ENCODE assay signal across 9 mouse cellular contexts in the genomic region with DNA sequence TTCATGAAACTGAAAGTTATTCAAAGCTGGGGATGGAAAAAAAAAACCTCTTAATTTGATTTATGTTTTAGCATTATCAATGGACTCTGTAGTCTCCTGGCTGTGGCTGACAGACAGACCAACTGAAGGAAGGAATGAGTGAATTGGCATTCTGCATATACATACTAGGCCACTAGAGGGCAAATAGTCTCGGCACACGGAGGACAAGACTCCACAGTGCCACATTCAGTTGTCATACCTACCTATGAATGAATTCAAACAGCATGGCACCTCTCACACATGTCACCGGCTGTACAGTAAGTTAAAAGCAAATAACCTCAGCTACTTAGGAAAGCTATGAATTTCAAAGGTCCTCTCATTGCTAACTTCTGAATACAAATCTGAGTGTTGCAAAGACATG.
DNase-seq lines count a peak whose midpoint lies in the region; TF ChIP-seq lines count a peak whose summit lies in the region.
"Had no signal": no experiment of that assay in that cellular context is flagged by ENCODE, and none has a peak within 500 bp of the region (broad histone marks: within the 10 kb centered on the region; RNA-seq: fewer than 3 reads in every experiment).

No protein-coding gene starts in this region.

- WGBS in heart, adult 2 months = 21% methylated on average over 3 of the region's 3 CpGs
- 19% methylated on average over 3 of the region's 3 CpGs for WGBS in lung, adult 2 months

- no peak overlapping the region for H3K9ac ChIP-seq in heart, adult 2 months (ENCODE audit: low read depth, low read length)
- H3K9ac ChIP-seq: embryonic facial prominence, embryonic 12.5 days had no signal

- H3K36me3 ChIP-seq in heart, adult 2 months (ENCODE audit: control insufficient read depth, insufficient read depth, low read length) = no peaks in the 10 kb centered on the region
- H3K36me3 ChIP-seq: embryonic facial prominence, embryonic 12.5 days had no signal

- no peaks in the 10 kb centered on the region for H3K79me2 ChIP-seq in heart, adult 2 months (replicated peaks; ENCODE audit: control insufficient read depth, insufficient read depth, low read length)

- TF ChIP-seq POLR2A in heart, adult 2 months (IDR thresholded peaks at IDR 0.05; ENCODE audit: insufficient read depth, low read depth, low read length) = no peak
- TF ChIP-seq POLR2A in lung, adult 2 months (IDR thresholded peaks at IDR 0.05; ENCODE audit: borderline replicate concordance, extremely low read depth, low read depth, low read length) = no peak

- no peak for TF ChIP-seq EP300 in heart, adult 2 months (IDR thresholded peaks at IDR 0.05; ENCODE audit: insufficient read depth, low read depth, low read length)

- DNase-seq in heart, adult 2 months = no peak
- DNase-seq in heart, adult 8-10 months (ENCODE audit: low spot score) = no peak
- DNase-seq in right cerebral cortex, adult 18-20 months = peak; percentile 13
- no peak for DNase-seq in right cerebral cortex, postnatal 25 days
- DNase-seq in cerebellum, postnatal 36 days = peak; percentile 5
- DNase-seq in lung, adult 2 months = peak; percentile 4
- no peak for DNase-seq in T-cell, adult 2 months (ENCODE audit: low spot score)
- DNase-seq in heart, postnatal 36 days = no peak

- intact Hi-C loops in heart, adult 2 months (cut with DNase I) = loop anchor here (1.0 kb wide), 1 partner anchor 401 kb away; no protein-coding TSS in a partner anchor
- intact Hi-C loops in heart, postnatal 36 days (cut with DNase I) = loop anchor here (1.0 to 10.0 kb wide), 2 partner anchors 401 to 572 kb away; no protein-coding TSS in a partner anchor

- H3K27ac ChIP-seq in heart, adult 2 months = no peak overlapping the region
- H3K27ac ChIP-seq: embryonic facial prominence, embryonic 12.5 days had no signal

- TF ChIP-seq CTCF in heart, adult 2 months (IDR thresholded peaks at IDR 0.05) = peak; percentile 70
- peak; percentile 46 for TF ChIP-seq CTCF in lung, adult 2 months (IDR thresholded peaks at IDR 0.05; ENCODE audit: insufficient read depth, low read length)

- no peaks in the 10 kb centered on the region for H3K4me1 ChIP-seq in heart, adult 2 months (ENCODE audit: control insufficient read depth, insufficient read depth, low read length)
- no peaks in the 10 kb centered on the region for H3K4me1 ChIP-seq in lung, adult 2 months (ENCODE audit: control insufficient read depth, insufficient read depth, low read length)
- H3K4me1 ChIP-seq: embryonic facial prominence, embryonic 12.5 days had no signal

- no peaks in the 10 kb centered on the region for H3K27me3 ChIP-seq in heart, adult 2 months (ENCODE audit: control insufficient read depth, insufficient read depth, low read length)
- H3K27me3 ChIP-seq: embryonic facial prominence, embryonic 12.5 days had no signal

- no peak overlapping the region for H3K4me3 ChIP-seq in heart, adult 2 months
- H3K4me3 ChIP-seq in lung, adult 2 months (replicated peaks; ENCODE audit: extremely low read depth, low read depth, low read length) = no peak overlapping the region
- H3K4me3 ChIP-seq: embryonic facial prominence, embryonic 12.5 days had no signal

Comparison
In these comparisons a context has a peak if more than half of its experiments do, and no peak if none do; other contexts are left out.
1. DNase-seq: peak in right cerebral cortex, adult 18-20 months (single experiment), cerebellum, postnatal 36 days (2 of 2) and lung, adult 2 months (single experiment); none in heart, adult 2 months (0 of 2), heart, adult 8-10 months (single experiment), right cerebral cortex, postnatal 25 days (single experiment), T-cell, adult 2 months (single experiment) and heart, postnatal 36 days (0 of 2).